Mouse (Mus musculus): ENCODE measurements at regions not wholly inside any gene's neighbourhood (a gene's known extent, or its start where the extent isn't known, plus 50 kb on each side); places are given as distances from the start of the nearest gene placed in this dataset.
A peak's percentile ranks its signal among the peaks of the same experiment; 100 is the strongest.

DNA sequence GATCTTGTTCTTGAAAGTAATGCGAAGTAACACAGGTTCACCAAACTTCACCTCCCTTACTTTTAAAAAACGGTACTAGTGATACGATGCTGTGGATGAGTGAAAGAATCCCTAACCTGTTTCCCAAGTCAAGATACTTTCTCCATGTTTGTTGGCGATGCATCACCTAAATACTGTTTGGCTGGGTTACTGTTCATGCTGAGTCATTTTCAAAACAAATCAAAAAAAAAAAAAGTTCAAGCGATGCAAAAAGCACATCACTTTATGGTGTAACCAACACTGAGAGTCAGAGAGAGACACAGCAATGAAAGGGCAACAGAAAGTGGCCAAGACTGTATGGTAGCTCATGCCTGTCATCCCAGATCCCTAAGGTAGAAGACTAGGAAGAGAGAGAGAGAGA is 133.4 kb upstream of the N6amt1 start:
- 93% methylated on average over 5 of the region's 5 CpGs for WGBS
- no peak for ATAC-seq
- no peak overlapping the region for H3K4me2 ChIP-seq

DNA sequence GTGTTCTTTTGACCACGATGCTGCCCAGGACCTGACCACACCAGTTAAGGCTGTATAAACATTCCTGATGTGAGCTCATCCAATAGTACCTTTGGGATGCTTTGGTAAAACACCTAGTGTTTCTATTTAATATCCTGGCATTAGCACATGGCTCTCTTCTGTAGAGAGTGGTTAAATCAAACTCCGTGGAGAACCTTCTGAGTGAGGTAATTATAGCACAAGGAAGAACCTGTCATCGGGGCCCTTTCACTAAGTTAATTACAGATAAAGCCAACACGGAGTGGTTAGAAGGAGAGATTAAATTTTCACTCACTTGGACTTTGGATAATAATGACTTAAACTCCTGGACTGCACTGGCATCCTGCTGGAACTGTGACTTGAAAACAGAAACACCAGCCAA is 133.8 kb upstream of the N6amt1 start:
- no peak overlapping the region for H3K27ac ChIP-seq
- no peaks in the 10 kb centered on the region for H3K9me3 ChIP-seq (replicated peaks)
- no peak overlapping the region for H3K4me2 ChIP-seq
- H3K9ac ChIP-seq = no peak overlapping the region
- H3K36me3 ChIP-seq (ENCODE audit: poor library complexity, severe bottlenecking) = no peaks in the 10 kb centered on the region
- H3K27me3 ChIP-seq = no peaks in the 10 kb centered on the region
- H3K4me3 ChIP-seq = no peak overlapping the region
- ATAC-seq = no peak
- WGBS = 70% methylated on average over 4 of the region's 4 CpGs
- H3K4me1 ChIP-seq = no peaks in the 10 kb centered on the region

More for the DNA sequence above, 133.4 kb upstream of the N6amt1 start:
- no peaks in the 10 kb centered on the region for H3K9me3 ChIP-seq (replicated peaks)
- H3K27me3 ChIP-seq = no peaks in the 10 kb centered on the region
- H3K27ac ChIP-seq = no peak overlapping the region
- no peak overlapping the region for H3K4me3 ChIP-seq
- H3K4me1 ChIP-seq = no peaks in the 10 kb centered on the region
- H3K9ac ChIP-seq = no peak overlapping the region
- no peaks in the 10 kb centered on the region for H3K36me3 ChIP-seq (ENCODE audit: poor library complexity, severe bottlenecking)

DNA sequence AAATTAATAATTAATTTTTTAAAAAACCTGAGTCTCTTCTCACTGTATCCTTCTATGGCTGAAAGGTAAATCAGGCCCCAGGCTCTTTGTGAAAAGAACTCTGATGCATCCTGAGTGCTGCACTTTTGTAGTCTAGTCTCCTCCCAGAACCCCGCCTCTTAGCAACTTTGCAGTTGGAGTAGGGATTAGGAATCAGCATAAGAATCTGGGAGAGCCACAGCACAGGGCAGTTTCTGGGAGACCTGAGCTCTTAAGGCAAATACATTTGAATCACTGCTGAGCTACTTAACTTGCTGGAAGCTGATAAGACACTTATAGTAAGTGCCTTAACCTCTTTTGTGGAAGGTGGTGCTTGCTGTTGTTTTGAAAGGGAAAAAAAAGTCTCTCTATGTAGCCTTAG is 146.1 kb upstream of the N6amt1 start:
- H3K4me1 ChIP-seq = no peaks in the 10 kb centered on the region
- H3K27ac ChIP-seq = no peak overlapping the region
- no peaks in the 10 kb centered on the region for H3K36me3 ChIP-seq (ENCODE audit: poor library complexity, severe bottlenecking)
- WGBS = 42% methylated on average over 1 of the region's 1 CpGs
- no peak overlapping the region for H3K9ac ChIP-seq
- H3K9me3 ChIP-seq (replicated peaks) = no peaks in the 10 kb centered on the region
- H3K4me2 ChIP-seq = no peak overlapping the region
- no peak overlapping the region for H3K4me3 ChIP-seq
- ATAC-seq = no peak
- no peaks in the 10 kb centered on the region for H3K27me3 ChIP-seq

- H3K9me3 ChIP-seq (replicated peaks) = no peaks in the 10 kb centered on the region
- no peak overlapping the region for H3K4me3 ChIP-seq
- WGBS = 87% methylated on average over 4 of the region's 4 CpGs
- ATAC-seq = no peak
- H3K9ac ChIP-seq = no peak overlapping the region
- H3K4me1 ChIP-seq = no peaks in the 10 kb centered on the region
- H3K27me3 ChIP-seq = no peaks in the 10 kb centered on the region
- no peaks in the 10 kb centered on the region for H3K36me3 ChIP-seq (ENCODE audit: poor library complexity, severe bottlenecking)
- no peak overlapping the region for H3K4me2 ChIP-seq
- no peak overlapping the region for H3K27ac ChIP-seq
These were observed 163.5 kb upstream of the N6amt1 start for GRCm38 (mm10) chr16:87190471-87190870.

- no peaks in the 10 kb centered on the region for H3K36me3 ChIP-seq (ENCODE audit: poor library complexity, severe bottlenecking)
- no peaks in the 10 kb centered on the region for H3K9me3 ChIP-seq (replicated peaks)
- no peak for ATAC-seq
- no peaks in the 10 kb centered on the region for H3K4me1 ChIP-seq
- WGBS = 82% methylated on average over 2 of the region's 2 CpGs
- H3K4me3 ChIP-seq = no peak overlapping the region
- no peaks in the 10 kb centered on the region for H3K27me3 ChIP-seq
- H3K4me2 ChIP-seq = no peak overlapping the region
- no peak overlapping the region for H3K27ac ChIP-seq
- H3K9ac ChIP-seq = no peak overlapping the region
These were observed 165.2 kb upstream of the N6amt1 start for GRCm38 (mm10) chr16:87188737-87189136.

DNA sequence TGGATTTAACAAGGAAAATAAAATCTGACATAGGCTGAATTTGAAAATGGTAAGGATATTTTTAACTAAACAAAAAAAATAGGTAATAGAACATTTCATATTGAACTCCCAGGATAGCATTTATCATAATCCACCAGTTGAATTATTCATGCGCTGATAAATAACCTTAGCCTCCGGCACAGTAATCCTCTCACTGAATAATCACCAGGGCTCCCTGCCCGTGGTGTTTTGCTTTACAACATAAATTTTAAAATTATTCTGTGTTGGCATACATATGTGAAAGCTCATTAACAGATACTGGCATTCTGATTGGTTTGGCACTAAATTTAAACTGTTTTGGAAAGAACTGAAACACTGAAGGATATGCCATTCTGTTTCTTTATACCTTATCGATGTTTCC is 181.6 kb upstream of the N6amt1 start:
- H3K27ac ChIP-seq = no peak overlapping the region
- H3K27me3 ChIP-seq = no peaks in the 10 kb centered on the region
- no peak overlapping the region for H3K4me3 ChIP-seq
- no peak overlapping the region for H3K4me2 ChIP-seq
- ATAC-seq = peak; percentile 66; the same call in 1 of the 2 replicates
- WGBS = 70% methylated on average over 4 of the region's 4 CpGs
- H3K9ac ChIP-seq = no peak overlapping the region
- H3K4me1 ChIP-seq = no peaks in the 10 kb centered on the region
- H3K9me3 ChIP-seq (replicated peaks) = no peaks in the 10 kb centered on the region
- H3K36me3 ChIP-seq (ENCODE audit: poor library complexity, severe bottlenecking) = no peaks in the 10 kb centered on the region

DNA sequence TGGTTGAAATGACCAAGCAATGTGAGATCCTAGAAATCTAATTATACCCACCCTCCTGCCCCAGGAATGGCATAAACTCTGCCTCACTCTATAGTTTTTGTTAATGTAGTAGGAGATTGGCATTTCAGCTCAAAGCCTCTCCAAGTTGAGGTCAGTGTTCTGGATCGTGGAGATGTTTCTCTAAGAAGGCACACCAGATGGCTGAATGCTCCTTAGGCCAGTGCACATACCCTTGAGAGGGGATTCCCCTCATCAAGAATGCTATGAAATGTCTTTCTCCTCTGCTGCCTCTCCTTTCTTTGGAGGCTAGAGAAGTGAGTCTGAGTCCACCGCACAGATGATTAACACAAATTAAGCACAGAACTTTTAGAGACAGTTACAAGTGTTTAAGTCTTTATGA is 214.7 kb upstream of the N6amt1 start:
- Histone ChIP-seq H3K4me2 (no peak overlapping the region), H3K9me3 (replicated peaks) (no peaks in the 10 kb centered on the region), H3K27me3 (no peaks in the 10 kb centered on the region), H3K4me1 (no peaks in the 10 kb centered on the region), H3K4me3 (no peak overlapping the region), H3K36me3 (ENCODE audit: poor library complexity, severe bottlenecking) (no peaks in the 10 kb centered on the region), H3K27ac (no peak overlapping the region), H3K9ac (no peak overlapping the region)
- ATAC-seq = no peak
- 87% methylated on average over 2 of the region's 2 CpGs for WGBS

DNA sequence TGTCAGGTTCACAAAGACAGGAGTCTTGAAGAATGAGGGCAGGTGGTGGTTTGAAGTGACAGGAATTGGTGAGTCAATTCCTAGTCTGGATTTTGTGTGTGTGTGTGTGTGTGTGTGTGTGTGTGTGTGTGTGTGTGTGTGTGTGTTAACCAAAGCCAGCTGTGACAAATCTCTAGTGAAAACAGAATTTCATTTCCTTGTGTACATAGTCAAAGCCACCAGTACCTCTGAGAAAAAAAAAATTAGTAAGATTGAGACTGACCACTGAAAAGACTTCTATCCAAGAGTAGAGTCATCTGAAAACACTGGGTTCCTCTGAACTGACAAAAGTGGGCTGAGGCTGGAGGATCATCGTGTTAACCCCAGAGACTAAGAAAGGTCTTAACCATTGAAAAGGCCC is 217.5 kb upstream of the N6amt1 start:
- Histone ChIP-seq H3K4me3 (no peak overlapping the region), H3K9ac (no peak overlapping the region), H3K9me3 (replicated peaks) (no peaks in the 10 kb centered on the region), H3K27ac (no peak overlapping the region), H3K27me3 (no peaks in the 10 kb centered on the region), H3K4me2 (no peak overlapping the region), H3K36me3 (ENCODE audit: poor library complexity, severe bottlenecking) (no peaks in the 10 kb centered on the region), H3K4me1 (no peaks in the 10 kb centered on the region)
- no peak for ATAC-seq
- 95% methylated on average over 1 of the region's 1 CpGs for WGBS

DNA sequence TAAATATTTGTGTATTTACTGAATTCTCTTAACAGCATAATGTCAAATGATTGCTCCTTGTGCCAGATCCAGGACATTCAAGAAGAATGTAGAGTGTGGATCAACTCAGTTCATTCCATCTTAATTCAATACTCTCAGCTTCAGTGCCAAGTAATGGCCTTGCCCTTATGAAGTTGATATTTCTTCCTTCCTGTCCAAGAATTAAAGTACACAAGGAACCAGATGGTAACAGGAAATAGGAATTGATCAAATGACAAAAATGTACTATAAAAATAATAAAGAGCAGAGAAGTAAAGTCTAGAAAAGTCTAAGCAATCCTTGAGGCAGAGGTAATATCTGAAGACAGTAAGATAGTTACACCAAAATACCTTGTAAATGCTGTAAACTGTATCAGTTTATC is 219.5 kb upstream of the N6amt1 start:
- Histone ChIP-seq H3K9me3 (replicated peaks) (no peaks in the 10 kb centered on the region), H3K4me2 (no peak overlapping the region), H3K9ac (no peak overlapping the region), H3K27ac (no peak overlapping the region), H3K4me1 (no peaks in the 10 kb centered on the region), H3K36me3 (ENCODE audit: poor library complexity, severe bottlenecking) (no peaks in the 10 kb centered on the region), H3K27me3 (no peaks in the 10 kb centered on the region), H3K4me3 (no peak overlapping the region)
- ATAC-seq = no peak

GRCm38 (mm10) chr16:87133874-87134273 is 220.1 kb upstream of the N6amt1 start:
- Histone ChIP-seq H3K27ac (no peak overlapping the region), H3K4me3 (no peak overlapping the region), H3K9ac (no peak overlapping the region), H3K4me1 (no peaks in the 10 kb centered on the region), H3K27me3 (no peaks in the 10 kb centered on the region), H3K36me3 (ENCODE audit: poor library complexity, severe bottlenecking) (no peaks in the 10 kb centered on the region), H3K4me2 (no peak overlapping the region), H3K9me3 (replicated peaks) (no peaks in the 10 kb centered on the region)
- 90% methylated on average over 6 of the region's 6 CpGs for whole genome bisulfite sequencing
- ATAC-seq = no peak

DNA sequence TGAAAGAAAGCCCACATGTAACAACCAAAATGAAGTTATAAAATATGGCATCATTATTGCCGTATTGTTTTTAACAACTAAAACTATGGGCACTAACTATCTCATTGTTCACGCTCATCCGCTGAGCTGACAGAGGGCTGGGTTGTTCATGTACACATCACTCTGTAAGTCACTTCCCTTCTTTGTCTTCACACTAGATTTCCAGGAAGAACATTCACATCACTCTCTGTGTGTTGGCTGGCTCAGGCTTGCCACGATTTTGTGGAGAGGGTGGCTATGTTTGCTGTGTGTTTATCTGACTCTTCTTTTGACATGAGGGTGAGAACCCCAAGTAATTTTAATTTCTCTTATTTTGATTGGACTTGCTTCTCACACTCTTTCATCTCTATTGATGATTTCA is 221.9 kb upstream of the N6amt1 start:
- Histone ChIP-seq H3K9ac (no peak overlapping the region), H3K4me1 (no peaks in the 10 kb centered on the region), H3K27ac (no peak overlapping the region), H3K36me3 (ENCODE audit: poor library complexity, severe bottlenecking) (no peaks in the 10 kb centered on the region), H3K4me3 (no peak overlapping the region), H3K9me3 (replicated peaks) (no peaks in the 10 kb centered on the region), H3K4me2 (no peak overlapping the region), H3K27me3 (no peaks in the 10 kb centered on the region)
- 82% methylated on average over 4 of the region's 4 CpGs for WGBS
- ATAC-seq = no peak

GRCm38 (mm10) chr16:87130733-87131640 is 223.0 kb upstream of the N6amt1 start:
- ATAC-seq = no peak
- Histone ChIP-seq H3K27ac (no peak overlapping the region), H3K4me1 (no peaks in the 10 kb centered on the region), H3K9ac (no peak overlapping the region), H3K9me3 (replicated peaks) (no peaks in the 10 kb centered on the region), H3K36me3 (ENCODE audit: poor library complexity, severe bottlenecking) (no peaks in the 10 kb centered on the region), H3K4me3 (no peak overlapping the region), H3K27me3 (no peaks in the 10 kb centered on the region), H3K4me2 (no peak overlapping the region)
- 73% methylated on average over 12 of the region's 12 CpGs for WGBS

- H3K27me3 ChIP-seq = no peaks in the 10 kb centered on the region
- H3K9me3 ChIP-seq (replicated peaks) = no peaks in the 10 kb centered on the region
- no peak overlapping the region for H3K27ac ChIP-seq
- H3K9ac ChIP-seq = no peak overlapping the region
- no peak overlapping the region for H3K4me2 ChIP-seq
- peak; percentile 44; the same call in 1 of the 2 replicates for ATAC-seq
- no peaks in the 10 kb centered on the region for H3K4me1 ChIP-seq
- no peak overlapping the region for H3K4me3 ChIP-seq
- no peaks in the 10 kb centered on the region for H3K36me3 ChIP-seq (ENCODE audit: poor library complexity, severe bottlenecking)
- WGBS = 87% methylated on average over 3 of the region's 3 CpGs
These were observed 225.0 kb upstream of the N6amt1 start for GRCm38 (mm10) chr16:87129021-87129420.
